Mouse (Mus musculus): ENCODE data around the gene Susd6. TPM values are rescaled to one million over a fixed set of nuclear protein-coding genes. Genes with fewer than 3 reads are reported as not detected.

Susd6 gene
- polyA plus RNA-seq, 1 experiment from 2014 or later: 12.6 TPM

DNA sequence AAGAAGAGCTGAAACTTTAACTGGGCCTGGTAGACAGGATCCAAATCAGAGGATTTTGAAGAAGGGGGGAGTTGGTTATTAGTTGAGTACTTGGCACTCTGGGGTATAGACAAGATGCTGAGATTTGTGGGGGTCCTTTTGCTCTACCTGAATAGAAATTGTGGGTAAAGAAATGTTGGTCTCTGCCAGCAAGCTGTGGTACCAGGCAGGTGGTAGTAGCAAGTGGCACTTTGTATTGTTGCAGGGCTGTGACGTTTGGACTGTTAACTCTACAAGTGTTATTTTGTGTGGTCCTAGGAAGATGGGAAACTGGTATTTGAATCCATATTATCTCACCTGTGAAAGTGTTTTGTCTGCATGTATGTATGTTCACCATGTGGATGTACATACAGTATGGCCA is 55.6 kb downstream of the Susd6 start:
- Histone ChIP-seq H3K36me3 (no peaks in the 10 kb centered on the region), H3K9ac (no peak overlapping the region), H3K9me3 (no peaks in the 10 kb centered on the region), H3K4me1 (replicated peaks) (0 out of 2 replicates have a peak, but pooled peaks cover 13% of the 10 kb centered on the region), H3K27ac (replicated peaks) (no peak overlapping the region), H3K27me3 (no peaks in the 10 kb centered on the region), H3K4me2 (no peak overlapping the region), H3K4me3 (no peak overlapping the region)
- ATAC-seq (ENCODE audit: low FRiP score, low read depth): no peak
- 82% methylated on average over 1 of the region's 1 CpGs for WGBS

- Histone ChIP-seq H3K4me2 (no peak overlapping the region), H3K27ac (replicated peaks) (no peak overlapping the region), H3K27me3 (no peaks in the 10 kb centered on the region), H3K9me3 (no peaks in the 10 kb centered on the region), H3K9ac (no peak overlapping the region), H3K4me3 (no peak overlapping the region), H3K4me1 (replicated peaks) (0 out of 2 replicates have a peak, but pooled peaks cover 13% of the 10 kb centered on the region), H3K36me3 (no peaks in the 10 kb centered on the region)
- WGBS: 84% methylated on average over 1 of the region's 1 CpGs
- no peak for ATAC-seq (ENCODE audit: low FRiP score, low read depth)
These were observed 56.6 kb downstream of the Susd6 start for GRCm38 (mm10) chr12:80846861-80847268.

GRCm38 (mm10) chr12:80852001-80852400 is 61.7 kb downstream of the Susd6 start:
- Histone ChIP-seq H3K4me2 (no peak overlapping the region), H3K27ac (replicated peaks) (no peak overlapping the region), H3K9ac (no peak overlapping the region), H3K4me3 (no peak overlapping the region), H3K9me3 (no peaks in the 10 kb centered on the region), H3K36me3 (no peaks in the 10 kb centered on the region), H3K4me1 (replicated peaks) (peaks cover 6% of the 10 kb centered on the region), H3K27me3 (no peaks in the 10 kb centered on the region)
- 94% methylated on average over 1 of the region's 1 CpGs for WGBS
- ATAC-seq (ENCODE audit: low FRiP score, low read depth): no peak

- Histone ChIP-seq H3K27me3 (no peaks in the 10 kb centered on the region), H3K9me3 (no peaks in the 10 kb centered on the region), H3K27ac (replicated peaks) (peak overlapping the region; percentile 51)
These were observed 63.4 kb downstream of the Susd6 start for GRCm38 (mm10) chr12:80853737-80854136.

GRCm38 (mm10) chr12:80854671-80855070 is 64.4 kb downstream of the Susd6 start:
- 98% methylated on average over 4 of the region's 4 CpGs for WGBS
- H3K27ac ChIP-seq (replicated peaks): no peak overlapping the region
- H3K9ac ChIP-seq: no peak overlapping the region
- peaks cover 22% of the 10 kb centered on the region for H3K4me1 ChIP-seq (replicated peaks)
- no peaks in the 10 kb centered on the region for H3K36me3 ChIP-seq
- H3K4me2 ChIP-seq: no peak overlapping the region
- no peaks in the 10 kb centered on the region for H3K27me3 ChIP-seq
- no peak overlapping the region for H3K4me3 ChIP-seq
- ATAC-seq (ENCODE audit: low FRiP score, low read depth): no peak
- no peaks in the 10 kb centered on the region for H3K9me3 ChIP-seq

More at GRCm38 (mm10) chr12:80853737-80854136, 63.4 kb downstream of the Susd6 start:
- Histone ChIP-seq H3K9ac (no peak overlapping the region), H3K4me3 (no peak overlapping the region), H3K4me2 (no peak overlapping the region), H3K4me1 (replicated peaks) (peaks cover 20% of the 10 kb centered on the region), H3K36me3 (no peaks in the 10 kb centered on the region)
- WGBS: 56% methylated on average over 3 of the region's 3 CpGs
- ATAC-seq (ENCODE audit: low FRiP score, low read depth): no peak

GRCm38 (mm10) chr12:80855100-80855499 is 64.8 kb downstream of the Susd6 start:
- WGBS: 93% methylated on average over 2 of the region's 2 CpGs
- Histone ChIP-seq H3K27ac (replicated peaks) (no peak overlapping the region), H3K27me3 (no peaks in the 10 kb centered on the region), H3K9me3 (no peaks in the 10 kb centered on the region), H3K9ac (no peak overlapping the region), H3K36me3 (no peaks in the 10 kb centered on the region), H3K4me2 (no peak overlapping the region), H3K4me3 (no peak overlapping the region), H3K4me1 (replicated peaks) (peaks cover 22% of the 10 kb centered on the region)
- no peak for ATAC-seq (ENCODE audit: low FRiP score, low read depth)

GRCm38 (mm10) chr12:80855581-80855980 is 65.3 kb downstream of the Susd6 start:
- H3K36me3 ChIP-seq: no peaks in the 10 kb centered on the region
- no peaks in the 10 kb centered on the region for H3K9me3 ChIP-seq
- ATAC-seq (ENCODE audit: low FRiP score, low read depth): no peak
- H3K4me3 ChIP-seq: no peak overlapping the region
- 15% methylated on average over 1 of the region's 1 CpGs for WGBS
- H3K27me3 ChIP-seq: no peaks in the 10 kb centered on the region
- H3K4me2 ChIP-seq: no peak overlapping the region
- no peak overlapping the region for H3K27ac ChIP-seq (replicated peaks)
- no peak overlapping the region for H3K9ac ChIP-seq
- peaks cover 22% of the 10 kb centered on the region for H3K4me1 ChIP-seq (replicated peaks)

- Histone ChIP-seq H3K4me2 (no peak overlapping the region), H3K9me3 (no peaks in the 10 kb centered on the region), H3K4me1 (replicated peaks) (peaks cover 28% of the 10 kb centered on the region), H3K4me3 (no peak overlapping the region), H3K36me3 (no peaks in the 10 kb centered on the region), H3K9ac (no peak overlapping the region), H3K27me3 (no peaks in the 10 kb centered on the region), H3K27ac (replicated peaks) (0 out of 2 replicates have a peak overlapping the region, but pooled peaks have one; percentile 58)
- 37% methylated on average over 3 of the region's 3 CpGs for WGBS
- ATAC-seq (ENCODE audit: low FRiP score, low read depth): no peak
These were observed 67.5 kb downstream of the Susd6 start for GRCm38 (mm10) chr12:80857636-80858293.

DNA sequence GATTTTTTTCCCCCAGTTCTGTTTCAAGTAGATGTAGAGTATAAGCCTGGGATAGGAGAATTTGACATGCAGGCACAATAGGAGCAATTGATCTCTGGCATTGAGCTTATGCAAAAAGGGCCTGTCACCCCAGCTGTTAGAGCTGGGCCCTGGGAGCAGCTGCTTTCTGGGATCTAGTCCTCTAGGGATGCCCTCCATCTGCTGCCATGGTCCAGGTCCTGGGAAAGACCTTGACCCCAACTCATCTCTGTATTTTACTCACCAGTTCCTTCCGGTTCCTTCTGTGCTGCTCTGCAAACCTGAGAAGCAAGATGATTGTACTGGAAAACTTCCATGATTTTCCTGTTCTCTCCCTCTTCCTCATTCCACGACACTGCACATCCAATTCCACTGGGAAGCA is 68.0 kb downstream of the Susd6 start:
- peaks cover 28% of the 10 kb centered on the region for H3K4me1 ChIP-seq (replicated peaks)
- no peak overlapping the region for H3K9ac ChIP-seq
- no peak overlapping the region for H3K4me2 ChIP-seq
- H3K27ac ChIP-seq (replicated peaks): 0 out of 2 replicates have a peak overlapping the region, but pooled peaks have one; percentile 58
- no peaks in the 10 kb centered on the region for H3K9me3 ChIP-seq
- ATAC-seq (ENCODE audit: low FRiP score, low read depth): no peak
- H3K36me3 ChIP-seq: no peaks in the 10 kb centered on the region
- 28% methylated on average over 2 of the region's 2 CpGs for WGBS
- H3K27me3 ChIP-seq: no peaks in the 10 kb centered on the region
- H3K4me3 ChIP-seq: no peak overlapping the region

DNA sequence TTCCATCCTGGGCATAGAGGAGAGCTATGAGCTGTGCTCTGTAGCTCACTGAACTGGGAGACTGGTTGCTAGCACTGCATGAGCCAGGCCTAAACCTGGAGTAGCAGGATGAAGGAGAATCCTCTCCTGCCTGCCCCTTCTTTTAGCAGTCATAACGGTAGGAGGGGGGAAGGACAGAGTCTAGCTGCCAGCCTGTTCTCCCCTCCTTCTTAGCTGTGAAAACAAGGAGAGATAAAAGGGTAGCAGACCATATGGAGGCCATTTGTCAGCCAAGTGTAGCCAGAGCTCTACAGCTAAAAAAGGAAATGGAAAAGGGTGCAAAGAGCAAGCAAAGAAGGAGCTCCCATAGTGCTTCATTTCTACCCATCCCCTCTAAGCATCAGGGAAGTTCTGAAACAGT is 71.6 kb downstream of the Susd6 start:
- Histone ChIP-seq H3K27me3 (no peaks in the 10 kb centered on the region), H3K4me2 (no peak overlapping the region), H3K4me1 (replicated peaks) (peaks cover 24% of the 10 kb centered on the region), H3K9me3 (no peaks in the 10 kb centered on the region), H3K4me3 (no peak overlapping the region), H3K27ac (replicated peaks) (no peak overlapping the region; the same call in 1 of the 2 replicates), H3K9ac (no peak overlapping the region), H3K36me3 (no peaks in the 10 kb centered on the region)
- WGBS: 6% methylated on average over 1 of the region's 1 CpGs
- no peak for ATAC-seq (ENCODE audit: low FRiP score, low read depth)

DNA sequence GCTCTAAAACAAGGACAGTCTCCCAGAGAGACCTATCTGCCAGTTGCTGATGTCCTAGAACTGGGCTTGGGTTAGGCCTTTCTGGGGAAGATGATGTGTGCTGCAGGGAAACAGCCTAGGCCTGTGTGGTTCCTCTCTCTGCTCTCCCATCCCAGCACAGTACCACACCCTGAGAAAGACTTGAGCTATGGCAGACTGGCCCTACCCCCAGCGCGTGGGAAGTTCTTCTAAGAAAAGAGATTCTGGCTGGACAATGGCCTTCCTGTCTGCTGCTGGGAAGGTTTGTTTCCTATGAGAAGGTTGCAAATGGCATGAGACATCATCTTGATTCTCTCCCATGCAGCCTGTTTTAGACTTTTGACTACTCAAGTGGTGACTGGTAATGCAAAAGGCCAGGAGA is 73.1 kb downstream of the Susd6 start:
- no peaks in the 10 kb centered on the region for H3K9me3 ChIP-seq
- no peak overlapping the region for H3K4me3 ChIP-seq
- no peak overlapping the region for H3K27ac ChIP-seq (replicated peaks)
- no peaks in the 10 kb centered on the region for H3K36me3 ChIP-seq
- H3K27me3 ChIP-seq: no peaks in the 10 kb centered on the region
- no peak overlapping the region for H3K9ac ChIP-seq
- H3K4me2 ChIP-seq: no peak overlapping the region
- no peak for ATAC-seq (ENCODE audit: low FRiP score, low read depth)
- peaks cover 11% of the 10 kb centered on the region for H3K4me1 ChIP-seq (replicated peaks)
- WGBS: 66% methylated on average over 2 of the region's 2 CpGs

GRCm38 (mm10) chr12:80865175-80865574 is 74.9 kb downstream of the Susd6 start:
- Histone ChIP-seq H3K9ac (no peak overlapping the region), H3K4me1 (replicated peaks) (0 out of 2 replicates have a peak, but pooled peaks cover 6% of the 10 kb centered on the region), H3K9me3 (no peaks in the 10 kb centered on the region), H3K27ac (replicated peaks) (no peak overlapping the region), H3K4me3 (no peak overlapping the region), H3K4me2 (no peak overlapping the region), H3K27me3 (no peaks in the 10 kb centered on the region), H3K36me3 (no peaks in the 10 kb centered on the region)
- WGBS: 90% methylated on average over 4 of the region's 4 CpGs
- ATAC-seq (ENCODE audit: low FRiP score, low read depth): no peak

DNA sequence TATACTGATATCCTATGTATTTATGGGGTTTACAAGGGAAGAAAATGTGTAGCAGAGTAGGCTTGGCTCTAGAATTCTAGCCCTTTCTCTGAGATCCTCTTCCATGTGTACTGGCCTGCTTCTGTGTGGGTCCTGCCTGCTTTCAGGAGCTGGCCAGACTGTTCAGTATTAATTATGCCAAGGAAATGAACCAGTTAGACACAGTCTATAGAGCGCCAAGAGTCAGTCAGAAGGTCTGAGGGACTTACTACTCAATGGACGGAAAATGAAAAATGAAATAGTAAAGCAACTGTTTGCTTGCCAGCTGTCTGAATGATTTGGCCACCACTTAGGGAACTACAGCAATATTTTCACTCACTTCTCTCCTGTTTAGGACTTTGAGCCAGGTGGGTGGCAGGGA is 75.7 kb downstream of the Susd6 start:
- H3K4me2 ChIP-seq: no peak overlapping the region
- no peak overlapping the region for H3K9ac ChIP-seq
- no peaks in the 10 kb centered on the region for H3K9me3 ChIP-seq
- no peak overlapping the region for H3K4me3 ChIP-seq
- no peaks in the 10 kb centered on the region for H3K27me3 ChIP-seq
- 69% methylated on average over 2 of the region's 2 CpGs for WGBS
- no peaks in the 10 kb centered on the region for H3K36me3 ChIP-seq
- no peak for ATAC-seq (ENCODE audit: low FRiP score, low read depth)
- H3K4me1 ChIP-seq (replicated peaks): 0 out of 2 replicates have a peak, but pooled peaks cover 6% of the 10 kb centered on the region
- no peak overlapping the region for H3K27ac ChIP-seq (replicated peaks)

Data from hindbrain, embryonic 15.5 days (tissue).